Mouse (Mus musculus) C3H10T1/2 (cell line): ENCODE measurements around the gene Strc. TPM values are rescaled to one million over a fixed set of nuclear protein-coding genes. Genes with fewer than 3 reads are reported as not detected.

Experiments used
- polyA plus RNA-seq, 2 experiments: library from polyadenylated mRNA; unstranded; fragments of >200 nt; fragmentation: generic; extraction: Trizol; gene quantifications; one replicate each; pipeline ENCODE4 v1.2.1; 2012; ENCODE audit warnings: missing spikeins in 2 of 2

Strc gene
- not detected for polyA plus RNA-seq

DNA sequence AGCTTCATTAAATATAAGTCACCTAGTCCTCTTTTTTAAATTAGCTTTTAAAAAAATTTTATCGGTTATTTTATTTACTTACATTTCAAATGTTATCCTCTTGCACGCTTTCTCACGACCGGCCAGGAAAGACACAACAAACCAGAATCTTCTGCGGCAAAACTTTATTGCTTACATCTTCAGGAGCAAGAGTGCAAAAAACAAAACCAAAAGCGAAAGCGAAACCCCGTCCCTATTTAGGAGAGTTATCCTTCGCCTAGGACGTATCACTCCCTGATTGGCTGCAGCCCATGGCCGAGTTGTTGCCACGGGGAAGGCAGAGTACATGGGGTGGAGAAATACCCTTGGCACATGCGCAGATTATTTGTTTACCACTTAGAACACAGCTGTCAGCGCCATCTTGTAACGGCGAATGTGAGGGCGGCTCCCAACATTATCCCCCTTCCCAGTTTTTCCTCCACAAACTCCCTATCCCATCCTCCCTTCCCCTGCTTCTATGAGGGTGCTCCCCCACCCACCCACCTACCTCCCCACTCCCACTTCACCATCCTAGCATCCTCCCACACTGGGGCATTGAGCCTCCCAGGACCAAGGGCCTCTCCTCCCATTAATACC is at the start of gene Strc:
Gene Strc (minus strand): TSS at position 208 of the 615 bp plus-strand sequence.

GRCm38 (mm10) chr2:121413387-121414042 is 26.5 kb upstream of the Strc start, which contains the start of the genes Pdia3 and Catsper2:
Pdia3 (plus strand) TSS chr2:121413775.
Catsper2 (minus strand) TSS chr2:121413792.

DNA sequence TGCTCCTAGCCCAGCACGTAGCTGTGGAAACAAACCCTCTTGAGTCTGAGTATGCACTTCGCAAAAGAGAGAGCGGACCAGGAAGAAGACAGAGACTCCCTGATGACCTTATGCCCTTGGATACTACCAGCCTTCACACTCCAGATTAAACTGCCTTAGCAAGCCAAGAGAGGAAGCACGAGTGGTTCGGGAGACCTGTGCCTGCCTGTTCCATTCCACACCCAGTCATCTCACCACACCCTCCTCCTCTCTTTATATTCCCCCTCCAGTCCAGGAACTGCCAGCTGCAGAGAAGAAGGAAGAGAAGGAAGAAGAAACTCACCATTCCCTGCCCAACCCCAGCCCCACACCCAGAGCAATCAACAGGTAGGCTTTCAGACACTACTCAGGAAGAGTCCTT is 29.5 kb downstream of the Strc start, which contains the start of gene Ckmt1:
Gene Ckmt1 (plus strand): TSS at position 221 of the 400 bp plus-strand sequence.

GRCm38 (mm10) chr2:121354820-121355592 is 32.0 kb downstream of the Strc start, which contains the start of gene Ppip5k1:
Ppip5k1 (minus strand) TSS chr2:121355396.

Other genes starting within 250 kb of the Strc start
- 1 to 10 TPM in 1 of 2 experiments, under 1 TPM in 1; 0.12 to 1.8 TPM for gene Adal, start 246.7 kb downstream of the Strc start, polyA plus RNA-seq
- gene Lcmt2, start 246.5 kb downstream of the Strc start, polyA plus RNA-seq = 1 to 10 TPM; 1.3 to 2.5 TPM
- 10 to 100 TPM in 1 of 2 experiments, 1 to 10 TPM in 1; 3.5 to 12.2 TPM for gene Tubgcp4, start 216.5 kb downstream of the Strc start, polyA plus RNA-seq
- 1 to 10 TPM in 1 of 2 experiments, under 1 TPM in 1; 0.96 to 3.4 TPM for gene Zscan29, start 216.0 kb downstream of the Strc start, polyA plus RNA-seq
- 10 to 100 TPM in 1 of 2 experiments, 1 to 10 TPM in 1; 1.9 to 16.1 TPM for gene Trp53bp1, start 115.8 kb downstream of the Strc start, polyA plus RNA-seq
- gene Map1a, start 97.6 kb downstream of the Strc start, polyA plus RNA-seq = 10 to 100 TPM in 1 of 2 experiments, 1 to 10 TPM in 1; 9.6 to 20.3 TPM
- gene Ppip5k1, start 31.8 kb downstream of the Strc start, polyA plus RNA-seq = 1 to 10 TPM; 1.7 to 5.2 TPM
- under 1 TPM; 0.33 to 0.79 TPM for gene Ckmt1, start 29.5 kb downstream of the Strc start, polyA plus RNA-seq
- gene Pdia3, start 26.6 kb upstream of the Strc start, polyA plus RNA-seq = 100 to 1,000 TPM in 1 of 2 experiments, 10 to 100 TPM in 1; 29.7 to 200 TPM
- 1 to 10 TPM in 1 of 2 experiments, under 1 TPM in 1; 0.56 to 2.3 TPM for gene Catsper2, start 26.6 kb upstream of the Strc start, polyA plus RNA-seq
- gene Ell3, start 57.1 kb upstream of the Strc start, polyA plus RNA-seq = under 1 TPM in 1 of 2 experiments, not detected in 1; 0.14 TPM
- 1,000 to 10,000 TPM in 1 of 2 experiments, 100 to 1,000 TPM in 1; 627 to 1,090 TPM for gene Serf2, start 62.0 kb upstream of the Strc start, polyA plus RNA-seq
- gene Hypk, start 66.1 kb upstream of the Strc start, polyA plus RNA-seq = 10 to 100 TPM; 12.1 to 14.8 TPM
- gene Serinc4, start 69.6 kb upstream of the Strc start, polyA plus RNA-seq = under 1 TPM in 1 of 2 experiments, not detected in 1; 0.55 TPM
- 10 to 100 TPM in 1 of 2 experiments, 1 to 10 TPM in 1; 1.0 to 11.0 TPM for gene Mfap1b, start 86.9 kb upstream of the Strc start, polyA plus RNA-seq
- 1 to 10 TPM in 1 of 2 experiments, under 1 TPM in 1; 0.75 to 9.4 TPM for gene Mfap1a, start 119.5 kb upstream of the Strc start, polyA plus RNA-seq
- gene Wdr76, start 119.6 kb upstream of the Strc start, polyA plus RNA-seq = 1 to 10 TPM in 1 of 2 experiments, under 1 TPM in 1; 0.37 to 1.7 TPM